Mouse (Mus musculus) limb, embryonic 12.5 days (tissue): Measurements from ENCODE around the gene Fxr1. TPM values are rescaled to one million over a fixed set of nuclear protein-coding genes. Genes with fewer than 3 reads are reported as not detected.
"Not testable (repeated sequence)": the region's sequence is repeated elsewhere in the genome, so short reads cannot be mapped to it uniquely, and the experiment has no call there.

ENCODE experiments used
- ATAC-seq: fragments of 200-750 bp; cut with Nextera tagmentation; 2 replicates; pipeline ENCODE4 v1.8.0; 2017; ENCODE audit warnings: low read depth, moderate TSS enrichment; ENCODE audit not compliant: insufficient number of reproducible peaks, insufficient read depth, low FRiP score, low TSS enrichment
- H3K27ac ChIP-seq: fragments of 300-500 bp; sonication (generic); 2 replicates; pipeline ENCODE4 v1.5.1; 2016; ENCODE audit warnings: mild to moderate bottlenecking, moderate library complexity
- H3K27me3 ChIP-seq: fragments of 300-500 bp; sonication (generic); 2 replicates; pipeline ENCODE4 v1.6.1; 2016; ENCODE audit warnings: mild to moderate bottlenecking, moderate library complexity
- H3K36me3 ChIP-seq: fragments of 300-500 bp; sonication (generic); 2 replicates; pipeline ENCODE4 v1.6.1; 2016; ENCODE audit warnings: mild to moderate bottlenecking, moderate library complexity
- H3K4me1 ChIP-seq: fragments of 300-500 bp; sonication (generic); replicated peaks from 2 replicates; pipeline ENCODE4 v1.6.1; 2016
- H3K4me2 ChIP-seq: fragments of 300-500 bp; sonication (generic); 2 replicates; pipeline ENCODE4 v1.6.1; 2016; ENCODE audit warnings: mild to moderate bottlenecking, moderate library complexity
- H3K4me3 ChIP-seq: fragments of 300-500 bp; sonication (generic); replicated peaks from 2 replicates; pipeline ENCODE4 v1.5.1; 2016; ENCODE audit warnings: mild to moderate bottlenecking
- H3K9ac ChIP-seq: fragments of 300-500 bp; sonication (generic); replicated peaks from 2 replicates; pipeline ENCODE4 v1.6.1; 2016; ENCODE audit warnings: mild to moderate bottlenecking, moderate library complexity
- H3K9me3 ChIP-seq: fragments of 300-500 bp; sonication (generic); 2 replicates; pipeline ENCODE4 v1.6.1; 2016; ENCODE audit warnings: mild to moderate bottlenecking, moderate library complexity
- WGBS: fragments of 180-500 bp; shearing (Covaris S2); methylation state at CpG from one replicate; pipeline ENCODE4 v1.1.7; 2016; 5-methylcytosine and 5-hydroxymethylcytosine counted together
- polyA plus RNA-seq: library from polyadenylated mRNA; unstranded; fragments of >200 nt; fragmentation: Nextera tagmentation; extraction: Ambion mirVana; gene quantifications from 2 replicates; pipeline ENCODE4 v1.2.1, GENCODE M21; 2016

Gene Fxr1
- polyA plus RNA-seq, 1 experiment from 2014 or later: 69.6 TPM

- WGBS: 94% methylated on average over 7 of the region's 7 CpGs
- peaks cover 53% of the 10 kb centered on the region for H3K36me3 ChIP-seq
- not testable (repeated sequence) for H3K27ac ChIP-seq, H3K4me1 ChIP-seq, H3K4me2 ChIP-seq, H3K4me3 ChIP-seq, ATAC-seq, H3K27me3 ChIP-seq, H3K9me3 ChIP-seq, H3K9ac ChIP-seq
Measured at GRCm38 (mm10) chr3:34068943-34069342, 49.2 kb downstream of the Fxr1 start.

- Histone ChIP-seq H3K27me3 (no peaks in the 10 kb centered on the region), H3K4me1 (no peaks in the 10 kb centered on the region), H3K9ac (no peak overlapping the region), H3K27ac (no peak overlapping the region), H3K4me2 (no peak overlapping the region), H3K36me3 (peaks cover 65% of the 10 kb centered on the region), H3K9me3 (no peaks in the 10 kb centered on the region), H3K4me3 (no peak overlapping the region)
- no peak for ATAC-seq
- 95% methylated on average over 6 of the region's 6 CpGs for WGBS
Measured at GRCm38 (mm10) chr3:34072726-34073125, 53.0 kb downstream of the Fxr1 start.

GRCm38 (mm10) chr3:34076058-34076759 lies 56.5 kb downstream of the Fxr1 start:
- Histone ChIP-seq H3K36me3 (peaks cover 55% of the 10 kb centered on the region), H3K4me3 (no peak overlapping the region)
- WGBS: 66% methylated on average over 6 of the region's 6 CpGs

GRCm38 (mm10) chr3:34080900-34081662 lies 61.3 kb downstream of the Fxr1 start, which contains the start of gene Dnajc19:
Gene Dnajc19 (minus strand): TSS chr3:34081321.
- peak within 1 kb of the TSS; percentile 66; the same call in 1 of the 2 replicates for H3K27ac ChIP-seq
- H3K27me3 ChIP-seq: no peaks in the 10 kb centered on the region
- H3K4me2 ChIP-seq: peak within 1 kb of the TSS; percentile 64
- peaks cover 11% of the 10 kb centered on the region for H3K4me1 ChIP-seq
- H3K36me3 ChIP-seq: peaks cover 16% of the 10 kb centered on the region; the same call in 1 of the 2 replicates
- H3K9ac ChIP-seq: peak within 1 kb of the TSS; percentile 77
- WGBS: 1% methylated on average over 50 of the region's 50 CpGs
- peak; percentile 88 for ATAC-seq
- peak within 1 kb of the TSS; percentile 76 for H3K4me3 ChIP-seq
- no peaks in the 10 kb centered on the region for H3K9me3 ChIP-seq

More at GRCm38 (mm10) chr3:34076058-34076759, 56.5 kb downstream of the Fxr1 start:
- Histone ChIP-seq H3K4me2 (no peak overlapping the region), H3K27me3 (no peaks in the 10 kb centered on the region), H3K9ac (no peak overlapping the region), H3K27ac (no peak overlapping the region), H3K4me1 (peaks cover 11% of the 10 kb centered on the region), H3K9me3 (no peaks in the 10 kb centered on the region)
- no peak for ATAC-seq

- peak overlapping the region; percentile 76; the same call in 1 of the 2 replicates for H3K4me3 ChIP-seq
- H3K27me3 ChIP-seq: no peaks in the 10 kb centered on the region
- H3K27ac ChIP-seq: no peak overlapping the region
- 89% methylated on average over 3 of the region's 3 CpGs for WGBS
- no peak for ATAC-seq
- 0 out of 2 replicates have a peak, but pooled peaks cover 9% of the 10 kb centered on the region for H3K36me3 ChIP-seq
- H3K9ac ChIP-seq: no peak overlapping the region
- peak overlapping the region; percentile 64 for H3K4me2 ChIP-seq
- peaks cover 11% of the 10 kb centered on the region for H3K4me1 ChIP-seq
- H3K9me3 ChIP-seq: no peaks in the 10 kb centered on the region
Measured at GRCm38 (mm10) chr3:34081929-34082328, 62.2 kb downstream of the Fxr1 start.

GRCm38 (mm10) chr3:34083655-34084054 lies 63.9 kb downstream of the Fxr1 start:
- H3K4me3 ChIP-seq: no peak overlapping the region
- no peaks in the 10 kb centered on the region for H3K27me3 ChIP-seq
- peaks cover 11% of the 10 kb centered on the region for H3K4me1 ChIP-seq
- no peaks in the 10 kb centered on the region for H3K9me3 ChIP-seq
- no peak overlapping the region for H3K4me2 ChIP-seq
- H3K27ac ChIP-seq: no peak overlapping the region
- WGBS: 71% methylated on average over 5 of the region's 5 CpGs
- H3K9ac ChIP-seq: no peak overlapping the region
- ATAC-seq: no peak
- H3K36me3 ChIP-seq: 0 out of 2 replicates have a peak, but pooled peaks cover 4% of the 10 kb centered on the region

GRCm38 (mm10) chr3:34102891-34103290 lies 83.1 kb downstream of the Fxr1 start:
- WGBS: 78% methylated on average over 2 of the region's 2 CpGs
- Histone ChIP-seq H3K36me3 (no peaks in the 10 kb centered on the region), H3K4me2 (no peak overlapping the region), H3K27ac (no peak overlapping the region), H3K4me3 (no peak overlapping the region), H3K9ac (no peak overlapping the region), H3K4me1 (no peaks in the 10 kb centered on the region), H3K27me3 (peaks cover 26% of the 10 kb centered on the region), H3K9me3 (no peaks in the 10 kb centered on the region)
- ATAC-seq: no peak

- no peak overlapping the region for H3K27ac ChIP-seq
- WGBS: 51% methylated on average over 7 of the region's 7 CpGs
- H3K36me3 ChIP-seq: no peaks in the 10 kb centered on the region
- no peak overlapping the region for H3K9ac ChIP-seq
- H3K27me3 ChIP-seq: peaks cover 26% of the 10 kb centered on the region
- no peak overlapping the region for H3K4me2 ChIP-seq
- no peaks in the 10 kb centered on the region for H3K4me1 ChIP-seq
- no peak overlapping the region for H3K4me3 ChIP-seq
- no peaks in the 10 kb centered on the region for H3K9me3 ChIP-seq
- no peak for ATAC-seq
Measured at GRCm38 (mm10) chr3:34103902-34104672, 84.3 kb downstream of the Fxr1 start.

- no peaks in the 10 kb centered on the region for H3K36me3 ChIP-seq
- H3K9me3 ChIP-seq: no peaks in the 10 kb centered on the region
- no peak overlapping the region for H3K9ac ChIP-seq
- H3K4me1 ChIP-seq: no peaks in the 10 kb centered on the region
- no peak for ATAC-seq
- H3K4me2 ChIP-seq: no peak overlapping the region
- no peak overlapping the region for H3K27ac ChIP-seq
- no peak overlapping the region for H3K4me3 ChIP-seq
- 14% methylated on average over 9 of the region's 9 CpGs for WGBS
- H3K27me3 ChIP-seq: peaks cover 26% of the 10 kb centered on the region
Measured at GRCm38 (mm10) chr3:34106421-34106820, 86.7 kb downstream of the Fxr1 start.

- Histone ChIP-seq H3K9me3 (no peaks in the 10 kb centered on the region), H3K9ac (no peak overlapping the region), H3K4me3 (no peak overlapping the region), H3K4me1 (no peaks in the 10 kb centered on the region), H3K36me3 (no peaks in the 10 kb centered on the region), H3K27me3 (peaks cover 26% of the 10 kb centered on the region), H3K4me2 (no peak overlapping the region), H3K27ac (no peak overlapping the region)
- WGBS: 78% methylated on average over 3 of the region's 3 CpGs
- no peak for ATAC-seq
Measured at GRCm38 (mm10) chr3:34107631-34108030, 87.9 kb downstream of the Fxr1 start.
